Mouse (Mus musculus): Measurements from ENCODE around the gene Wnt2. TPM values are rescaled to one million over a fixed set of nuclear protein-coding genes. Genes with fewer than 3 reads are reported as not detected.

The Wnt2 gene
- 0.67 and 0.68 TPM in 2 replicates for polyA plus RNA-seq (2012; rRNA removed)

GRCm38 (mm10) chr6:18029746-18030656, at the start of gene Wnt2:
Wnt2 (minus strand) TSS chr6:18030585.

Other genes starting within 250 kb of the Wnt2 start
- gene Asz1, start 78.5 kb upstream of the Wnt2 start, polyA plus RNA-seq (2012; rRNA removed): 0.02 and 0.03 TPM in 2 replicates
- 0.01 and 0.02 TPM in 2 replicates for gene Cftr, start 140.1 kb upstream of the Wnt2 start, polyA plus RNA-seq (2012; rRNA removed)

Measured in liver, embryonic 14 days (tissue).